Mouse (Mus musculus) ES-E14 (cell line): ENCODE measurements around the gene Fam92b. TPM values are rescaled to one million over a fixed set of nuclear protein-coding genes. Genes with fewer than 3 reads are reported as not detected.

Source experiments
- DNase-seq: peaks from one replicate; pipeline ENCODE4 v3.0.0-alpha.2; 2013; ENCODE audit warnings: low read depth, low spot score
- H3K27ac ChIP-seq: 2 replicates; pipeline ENCODE4 v1.5.1; 2012; ENCODE audit warnings: low read depth, mild to moderate bottlenecking, low read length, moderate library complexity, mixed read lengths; ENCODE audit not compliant: poor library complexity, insufficient read depth, severe bottlenecking
- H3K36me3 ChIP-seq: 2 replicates; pipeline ENCODE4 v1.6.1; 2012; ENCODE audit warnings: mild to moderate bottlenecking, low read length, moderate library complexity, mixed read lengths; ENCODE audit not compliant: control insufficient read depth, poor library complexity, insufficient read depth, severe bottlenecking
- H3K4me1 ChIP-seq, 2 experiments: fragments of 150-350 bp in 1 of 2; sonication (generic) in 1 of 2; 2 replicates each; pipeline ENCODE4 v1.6.1; 2012; ENCODE audit warnings: low read length in 2 of 2, mild to moderate bottlenecking in 1 of 2, mixed read lengths in 1 of 2; ENCODE audit not compliant: control insufficient read depth in 2 of 2, insufficient read depth in 2 of 2, poor library complexity in 1 of 2
- H3K4me3 ChIP-seq, 2 experiments: fragments of 150-350 bp in 1 of 2; sonication (generic) in 1 of 2; 2 replicates each; pipeline ENCODE4 v1.5.1; 2012; ENCODE audit warnings: low read length in 2 of 2, low read depth in 1 of 2, mild to moderate bottlenecking in 1 of 2, mixed read lengths in 1 of 2; ENCODE audit not compliant: insufficient read depth in 1 of 2, poor library complexity in 1 of 2, severe bottlenecking in 1 of 2
- H3K9ac ChIP-seq: 2 replicates; pipeline ENCODE4 v1.6.1; 2012; ENCODE audit warnings: low read depth, mild to moderate bottlenecking, low read length, mixed read lengths; ENCODE audit not compliant: poor library complexity, insufficient read depth, severe bottlenecking
- H3K9me3 ChIP-seq: fragments of 150-350 bp; sonication (generic); 2 replicates; pipeline ENCODE4 v1.6.1; 2012; ENCODE audit warnings: low read depth, mild to moderate bottlenecking, low read length; ENCODE audit not compliant: control insufficient read depth, insufficient read depth
- CHD2 ChIP-seq: IDR thresholded peaks from 2 replicates; pipeline ENCODE4 v1.6.1; 2014; ENCODE audit warnings: mild to moderate bottlenecking, low read depth, low read length, inconsistent platforms
- HCFC1 ChIP-seq: IDR thresholded peaks from 2 replicates; pipeline ENCODE4 v1.6.1; 2012; ENCODE audit warnings: low read length, inconsistent platforms, borderline replicate concordance; ENCODE audit not compliant: insufficient read depth
- MAFK ChIP-seq: IDR thresholded peaks from 2 replicates; pipeline ENCODE4 v1.6.1; 2014; ENCODE audit warnings: mild to moderate bottlenecking, low read depth, low read length, inconsistent platforms; ENCODE audit not compliant: insufficient read depth
- ZC3H11A ChIP-seq: IDR thresholded peaks from 2 replicates; pipeline ENCODE4 v1.6.1; 2012; ENCODE audit warnings: low read depth, mild to moderate bottlenecking, inconsistent platforms, low read length, borderline replicate concordance
- ZNF384 ChIP-seq: IDR thresholded peaks from 2 replicates; pipeline ENCODE4 v1.6.1; 2012; ENCODE audit warnings: low read depth, low read length, inconsistent platforms
- in situ Hi-C, 2 experiments: fragments of 600-800 bp; cut with MboI; formaldehyde crosslinking; loops; one replicate each; pipeline ENCODE4 v1.15.1; 2025; ENCODE audit warnings: low sequenced_read_pairs in 2 of 2, inconsistent platforms in 1 of 2; ENCODE audit not compliant: unreplicated experiment in 2 of 2
- total RNA-seq: library from RNA; depleted of rRNA; stranded (reverse); fragments of 300-350 nt; gene quantifications from 2 replicates; pipeline ENCODE4 v1.2.3, GENCODE M21; 2012; rRNA removed

The Fam92b gene
- not detected in 2 replicates for total RNA-seq

DNA sequence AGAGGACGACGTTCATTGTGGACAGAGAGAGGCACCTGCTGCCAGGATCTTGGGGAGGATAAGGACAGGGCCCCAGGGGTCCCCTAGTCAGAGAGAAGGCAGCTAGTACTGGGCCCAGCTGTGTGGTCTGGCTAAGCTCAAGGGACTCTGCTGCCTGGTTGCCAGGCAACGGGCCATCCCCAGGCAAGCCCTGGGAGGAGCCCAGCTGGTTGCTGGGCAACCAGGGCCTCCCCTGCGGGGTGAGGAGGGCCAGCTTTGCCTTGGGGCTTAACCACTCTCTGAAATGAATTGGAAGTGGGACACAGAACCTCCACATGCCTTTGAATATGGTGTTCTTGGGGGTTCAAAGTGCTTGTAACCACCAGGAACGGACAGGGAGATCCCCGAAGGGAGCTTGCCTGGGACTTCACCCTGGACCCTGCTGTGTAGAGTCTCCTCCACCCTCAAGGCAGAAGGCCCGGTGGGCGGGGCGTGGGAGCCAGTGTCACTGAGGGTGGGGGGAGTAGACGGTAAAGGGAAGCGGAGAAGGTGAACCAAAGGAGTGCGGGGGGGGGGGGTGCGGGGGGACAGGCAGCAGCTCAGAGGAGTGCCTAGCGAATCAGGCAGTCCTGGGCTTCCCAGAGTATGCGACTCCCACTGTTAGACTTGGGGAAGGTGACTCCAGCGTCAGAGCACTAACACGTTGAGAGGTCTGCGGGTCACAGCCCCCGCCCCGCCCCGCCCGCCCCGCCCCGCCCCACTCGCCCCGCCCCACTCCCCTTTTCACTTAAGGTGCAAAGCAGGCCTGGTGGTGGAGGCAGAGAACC is at the start of gene Fam92b:
Fam92b (minus strand) TSS at position 149 of the 806 bp plus-strand sequence.
- TF ChIP-seq MAFK, result no peak
- TF ChIP-seq CHD2, result no peak
- TF ChIP-seq ZC3H11A, result no peak
- TF ChIP-seq ZNF384, result no peak
- no peak for TF ChIP-seq HCFC1
- peak; percentile 84 for DNase-seq
- no peak within 1 kb of the TSS for H3K9ac ChIP-seq
- no peaks in the 10 kb centered on the region for H3K9me3 ChIP-seq
- in situ Hi-C loops, result no loop called here
- peak within 1 kb of the TSS; percentile 27 to 49 for H3K4me3 ChIP-seq
- H3K27ac ChIP-seq, result peak within 1 kb of the TSS; percentile 47; the same call in 1 of the 2 replicates
- peaks cover 0 to 15% of the 10 kb centered on the region in 2 experiments; a peak in 2 of 4 replicates for H3K4me1 ChIP-seq
- no peaks in the 10 kb centered on the region for H3K36me3 ChIP-seq

DNA sequence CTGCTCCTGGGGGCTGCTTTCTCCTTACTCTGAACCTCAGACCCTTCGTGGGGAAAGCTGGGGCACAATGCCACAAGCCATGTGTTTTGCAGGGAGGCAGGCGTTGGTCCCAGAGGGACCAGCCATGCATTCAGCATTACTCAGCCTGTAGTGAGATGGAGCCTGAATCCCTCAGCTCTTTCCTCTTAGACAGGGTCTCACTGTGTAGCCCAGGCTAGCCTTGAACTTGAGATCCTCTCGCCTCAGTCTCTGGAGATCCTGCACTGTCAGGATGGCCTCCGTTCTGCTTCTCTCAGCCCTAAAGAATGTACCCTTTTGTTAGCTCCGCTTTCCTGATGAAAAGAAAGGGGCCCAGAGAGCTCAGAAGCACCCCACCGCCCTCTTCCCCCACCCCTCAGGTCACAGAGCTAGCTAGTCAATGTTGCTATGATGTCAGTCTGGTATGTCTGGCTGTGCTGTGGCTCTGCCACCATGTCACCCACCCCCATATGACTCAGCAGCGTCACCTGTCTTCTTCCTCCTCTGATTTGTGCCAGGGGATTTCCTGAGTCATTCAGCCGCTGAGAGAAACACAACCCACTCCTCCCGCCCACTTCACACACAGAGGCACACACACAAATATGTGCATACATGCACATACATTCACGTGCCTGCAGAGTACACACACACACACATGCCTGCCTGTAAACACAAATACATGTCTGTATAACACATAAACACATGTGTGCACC is 48.3 kb upstream of the Fam92b start:
- no peaks in the 10 kb centered on the region for H3K36me3 ChIP-seq
- in situ Hi-C loops, result no loop called here
- TF ChIP-seq ZC3H11A, result no peak
- TF ChIP-seq MAFK, result 0 out of 2 replicates have a peak, but pooled peaks have one; percentile 25
- no peak for TF ChIP-seq CHD2
- H3K9me3 ChIP-seq, result no peaks in the 10 kb centered on the region
- no peak overlapping the region for H3K9ac ChIP-seq
- H3K4me3 ChIP-seq, result no peak overlapping the region
- no peak for DNase-seq
- H3K4me1 ChIP-seq, result peaks cover 0 to 2% of the 10 kb centered on the region in 2 experiments; a peak in 1 of 4 replicates
- no peak overlapping the region for H3K27ac ChIP-seq

DNA sequence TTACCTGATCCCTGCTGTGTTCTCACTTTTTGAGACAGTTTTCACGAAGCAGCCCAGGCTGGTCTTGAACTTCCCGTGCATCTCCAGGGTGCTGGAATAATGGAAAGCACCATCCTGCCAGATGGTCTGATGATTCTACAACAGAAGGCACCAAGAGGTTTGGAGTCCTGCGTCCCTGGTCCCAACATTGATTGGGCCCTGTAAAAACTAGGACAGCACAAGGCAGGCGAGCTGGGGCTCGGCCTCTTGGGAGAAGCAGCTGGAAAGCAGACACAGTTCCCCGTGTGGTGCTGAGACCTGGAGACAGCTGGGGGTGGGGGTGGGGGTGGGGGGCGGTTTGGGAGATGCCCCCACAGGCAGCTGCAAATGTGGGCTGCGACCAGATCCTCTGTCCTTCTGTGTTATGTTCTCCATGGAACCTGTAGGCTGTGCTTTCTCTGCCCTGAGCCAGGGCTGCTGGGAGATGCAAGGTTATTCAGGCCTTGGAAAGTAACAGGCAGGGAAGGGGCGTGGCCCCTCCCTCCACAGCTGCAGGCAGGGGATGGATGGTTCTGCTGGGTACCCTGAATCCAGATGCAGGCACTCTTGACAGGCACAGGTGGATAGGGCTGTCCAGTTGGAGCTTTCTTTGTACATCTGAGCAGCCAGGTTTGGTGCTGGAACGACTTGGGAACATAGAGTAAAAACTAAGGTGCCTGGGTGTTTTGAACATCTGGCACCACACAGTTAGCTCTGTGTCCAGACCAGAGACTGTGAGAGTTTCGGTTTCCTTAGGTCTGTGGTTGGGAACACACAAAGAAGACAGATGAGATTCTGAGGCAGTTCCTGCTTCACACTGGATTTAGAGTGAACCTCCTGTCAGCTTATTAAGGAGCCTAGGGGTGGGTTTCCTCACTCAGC is 47.5 kb upstream of the Fam92b start:
- in situ Hi-C loops, result no loop called here

DNA sequence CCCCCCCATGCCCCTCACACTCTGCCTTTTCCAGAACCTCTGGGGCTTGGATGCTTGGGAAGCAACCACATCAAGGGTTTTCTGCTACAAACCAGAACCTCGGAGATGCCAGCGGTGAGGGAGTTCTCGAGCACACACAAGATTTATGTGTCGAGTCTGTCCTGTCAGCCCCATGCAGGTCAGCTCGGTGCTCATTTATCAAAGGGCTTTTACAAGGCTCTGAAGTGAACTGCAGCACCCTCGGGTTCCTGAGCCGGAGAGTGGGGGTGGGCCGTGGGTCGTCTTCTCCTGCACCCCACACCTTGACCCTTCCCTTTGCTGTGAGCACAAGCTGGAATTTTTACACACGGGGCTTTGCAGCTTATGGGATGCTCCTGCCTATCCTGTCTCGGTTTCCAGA is 45.3 kb upstream of the Fam92b start:
- H3K4me1 ChIP-seq, result peaks cover 0 to 4% of the 10 kb centered on the region in 2 experiments; a peak in 1 of 4 replicates
- no peaks in the 10 kb centered on the region for H3K9me3 ChIP-seq
- H3K4me3 ChIP-seq, result no peak overlapping the region
- H3K9ac ChIP-seq, result no peak overlapping the region
- in situ Hi-C loops, result no loop called here
- no peaks in the 10 kb centered on the region for H3K36me3 ChIP-seq
- DNase-seq, result no peak
- H3K27ac ChIP-seq, result no peak overlapping the region
- TF ChIP-seq HCFC1, result no peak
- no peak for TF ChIP-seq MAFK
- TF ChIP-seq ZNF384, result no peak
- no peak for TF ChIP-seq CHD2
- TF ChIP-seq ZC3H11A, result no peak

More for the DNA sequence above, 47.5 kb upstream of the Fam92b start:
- Histone ChIP-seq H3K9ac (no peak overlapping the region), H3K4me1 (0 out of 4 replicates have a peak, but pooled peaks cover 0 to 2% of the 10 kb centered on the region in 2 experiments), H3K4me3 (no peak overlapping the region), H3K36me3 (no peaks in the 10 kb centered on the region), H3K9me3 (no peaks in the 10 kb centered on the region), H3K27ac (no peak overlapping the region)
- TF ChIP-seq HCFC1 (no peak), ZNF384 (no peak), CHD2 (no peak), ZC3H11A (no peak), MAFK (no peak)
- no peak for DNase-seq
